Mouse (Mus musculus) megakaryocyte progenitor cell, adult 5-6 weeks (primary cell): ENCODE data around the gene Edc3. TPM values are rescaled to one million over a fixed set of nuclear protein-coding genes. Genes with fewer than 3 reads are reported as not detected.
A peak's percentile ranks its signal among the peaks of the same experiment; 100 is the strongest.
"Not testable (repeated sequence)": the region's sequence is repeated elsewhere in the genome, so short reads cannot be mapped to it uniquely, and the experiment has no call there.

ENCODE experiments used
- ATAC-seq: replicated peaks from 2 replicates; pipeline ENCODE4 v1.8.0; 2016; ENCODE audit warnings: mild to moderate bottlenecking, moderate TSS enrichment, inconsistent platforms; ENCODE audit not compliant: poor library complexity
- total RNA-seq, 2 experiments: library from RNA; stranded (forward) in 1 of 2; stranded (reverse) in 1 of 2; fragments of 157-497, 149-512 nt in 1 of 2; fragments of 200-1000 nt in 1 of 2; gene quantifications; 2 replicates each; pipeline versions ENCODE4 v1.2.3 to v1.2.4; 2015 to 2017

The Edc3 gene
- total RNA-seq, 2 experiments from 2014 or later: 4.8 to 8.2 TPM

DNA sequence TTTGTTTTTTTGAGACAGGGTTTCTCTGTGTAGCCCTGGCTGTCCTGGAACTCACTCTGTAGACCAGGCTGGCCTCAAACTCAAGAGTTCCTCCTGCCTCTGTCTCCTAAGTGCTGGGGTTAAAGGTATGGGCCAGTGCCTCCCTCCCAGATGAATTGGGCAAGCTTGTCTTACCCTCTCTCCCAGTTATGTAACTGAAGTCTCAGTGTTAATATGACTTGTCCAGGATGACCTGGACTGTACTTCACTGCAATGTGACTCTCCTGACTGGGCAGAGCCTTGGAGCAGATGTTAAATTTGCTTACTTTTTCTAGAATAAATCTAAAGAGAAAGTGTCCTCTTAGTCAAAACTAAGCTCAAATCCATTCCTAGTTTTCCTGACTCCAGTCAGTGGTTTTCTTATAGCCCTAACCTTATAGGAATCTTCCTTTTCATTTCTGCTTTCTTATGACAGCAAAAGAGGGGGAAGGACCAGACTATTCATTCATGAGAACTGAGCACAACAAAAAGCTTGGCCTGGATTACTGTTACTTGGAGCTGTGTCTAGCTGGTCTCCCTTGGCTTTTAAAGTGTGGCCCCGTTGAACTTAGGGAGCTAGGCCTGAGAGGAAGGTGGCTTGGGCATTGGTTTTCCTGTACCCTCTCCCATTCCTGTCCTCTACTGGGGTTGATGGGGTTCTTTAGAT is 9.7 kb upstream of the Edc3 start:
- 0 out of 2 replicates have a peak, but pooled peaks have one; percentile 20 for ATAC-seq

DNA sequence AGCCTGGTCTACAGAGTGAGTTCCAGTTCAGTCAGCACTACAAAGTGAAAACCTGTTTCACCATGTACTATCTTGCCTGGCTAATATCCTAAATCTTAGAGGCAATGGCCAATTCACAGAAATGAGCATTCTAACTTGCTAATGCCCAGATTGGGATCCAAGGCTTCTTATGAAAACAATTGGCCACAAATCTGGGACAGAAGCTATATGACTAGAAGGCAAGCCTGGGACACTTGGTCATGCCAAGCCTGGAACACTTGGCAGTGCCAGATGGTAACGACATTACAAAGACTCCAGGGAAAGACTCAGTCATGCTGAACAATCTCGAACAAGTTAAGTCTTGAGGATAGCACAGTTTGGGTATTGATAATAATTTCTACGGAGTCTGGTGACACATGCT is 1.8 kb upstream of the Edc3 start:
- no peak for ATAC-seq

DNA sequence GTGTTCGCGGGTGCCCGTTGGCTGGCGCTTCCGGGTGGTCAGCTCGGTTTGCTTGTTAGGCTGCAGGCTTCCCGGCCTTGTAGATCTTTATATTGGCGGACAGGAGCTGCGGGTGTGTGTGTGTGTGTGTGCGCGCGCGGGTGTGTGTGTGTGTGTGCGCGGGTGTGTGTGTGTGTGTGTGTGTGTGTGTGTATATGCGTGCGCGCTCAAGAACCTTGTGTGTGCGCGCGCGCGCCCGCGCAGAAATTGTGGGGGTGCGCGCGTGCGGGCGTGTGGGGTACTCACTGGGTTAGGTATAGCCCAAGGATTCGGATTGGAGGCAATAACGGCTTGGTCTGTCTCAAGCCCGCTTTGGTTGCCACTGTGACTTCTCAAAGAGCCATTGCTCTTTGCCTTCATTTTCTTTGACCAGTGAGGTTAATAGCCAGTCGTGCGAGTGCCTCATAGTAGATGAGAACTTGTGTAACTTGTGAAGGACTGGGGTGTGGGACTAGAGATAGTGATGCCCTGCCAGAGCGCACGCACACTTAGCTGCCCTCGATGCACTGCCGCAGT is 457 bp downstream of the Edc3 start:
- ATAC-seq: peak; percentile 72

DNA sequence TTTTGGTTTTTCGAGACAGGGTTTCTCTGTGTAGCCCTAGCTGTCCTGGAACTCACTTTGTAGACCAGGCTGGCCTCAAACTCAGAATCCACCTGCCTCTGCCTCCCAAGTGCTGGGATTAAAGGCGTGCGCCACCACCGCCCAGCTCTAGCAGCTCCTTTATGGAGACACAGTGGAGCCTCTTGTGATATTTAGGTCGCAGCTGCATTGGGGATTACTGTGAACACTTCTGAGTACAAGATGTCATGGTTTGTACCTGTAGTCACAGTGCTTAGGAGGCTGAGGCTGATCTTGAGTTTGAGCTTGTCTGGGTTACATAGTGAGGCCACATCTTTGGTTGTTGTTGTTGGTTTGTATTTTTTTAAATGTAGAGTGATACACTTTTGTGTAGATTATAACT is 1.9 kb downstream of the Edc3 start:
- ATAC-seq: not testable (repeated sequence)

DNA sequence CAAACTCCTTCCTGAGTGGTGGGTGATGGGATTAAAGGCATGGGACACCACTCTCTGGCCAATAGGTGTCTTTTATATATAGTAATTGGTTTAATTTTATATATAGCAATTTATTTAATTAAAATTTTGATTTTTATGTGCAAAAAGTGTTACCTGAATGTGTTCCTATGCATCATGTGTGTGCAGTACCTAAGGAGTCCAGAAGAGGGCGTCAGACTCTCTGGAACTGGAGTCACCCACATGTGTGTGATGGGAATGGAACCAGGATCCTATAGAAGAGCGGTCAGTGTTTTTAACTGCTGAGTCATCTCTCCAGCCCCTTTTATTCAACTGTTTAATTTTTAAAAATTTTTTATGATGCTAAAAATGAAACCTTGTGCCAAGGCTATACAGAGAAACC is 3.9 kb downstream of the Edc3 start:
- no peak for ATAC-seq

DNA sequence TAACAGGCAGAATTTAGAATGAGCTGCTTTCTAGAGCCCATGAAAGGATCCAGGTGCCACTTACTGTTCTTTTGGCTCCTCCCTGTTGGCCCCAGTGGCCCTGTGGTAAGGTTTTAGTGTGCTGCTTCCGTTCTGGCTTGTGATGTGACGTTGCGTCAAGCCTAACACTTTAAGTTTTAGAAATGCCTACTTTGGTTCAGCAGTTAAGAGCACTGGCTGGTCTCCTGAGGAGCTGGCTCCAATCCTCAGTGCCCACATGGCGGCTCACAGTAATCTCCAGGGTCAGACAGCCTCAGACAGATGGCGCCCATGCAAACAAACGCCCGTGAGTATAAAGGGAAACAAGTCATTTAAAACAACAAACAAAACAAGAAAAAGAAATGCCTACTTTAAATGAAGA is 10.1 kb downstream of the Edc3 start:
- ATAC-seq: 0 out of 2 replicates have a peak, but pooled peaks have one; percentile 44

DNA sequence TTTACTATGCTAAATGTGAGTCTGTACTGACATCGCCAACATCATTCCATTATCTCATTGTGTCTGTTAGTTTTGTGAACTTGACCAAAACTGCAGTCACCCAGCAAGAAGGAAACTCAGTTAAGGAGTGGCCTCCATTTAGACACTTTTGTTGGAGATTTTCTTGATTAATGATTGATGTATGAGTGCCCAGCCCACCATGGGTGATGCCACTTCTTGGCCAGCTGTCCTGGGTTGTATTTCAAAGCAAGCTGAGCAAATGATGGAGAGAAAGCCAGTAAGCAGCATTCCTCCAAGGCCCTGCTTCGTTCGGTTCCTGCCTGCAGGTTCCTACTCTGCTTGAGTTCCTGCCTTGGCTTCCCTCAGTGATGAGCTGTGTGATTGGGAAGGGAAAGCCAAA is 12.4 kb downstream of the Edc3 start:
- ATAC-seq: no peak

DNA sequence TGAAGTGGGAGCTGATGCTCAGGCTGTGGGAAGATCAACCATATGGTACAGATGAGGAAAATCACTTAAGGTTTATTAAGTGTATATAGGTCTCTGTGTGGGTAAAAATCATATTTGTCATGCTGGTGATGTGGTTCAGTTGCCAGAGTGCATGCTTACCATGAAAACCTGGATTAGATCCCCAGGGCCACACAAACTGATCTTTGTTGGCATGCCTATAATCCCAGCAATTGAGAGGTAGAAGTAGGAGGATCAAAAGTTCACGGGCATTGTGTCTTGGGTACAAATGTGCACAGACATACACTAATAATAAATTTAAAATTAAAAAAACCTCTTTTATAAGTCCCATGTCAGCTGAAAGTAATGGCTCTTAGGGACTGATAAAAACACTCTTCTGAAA is 14.0 kb downstream of the Edc3 start:
- no peak for ATAC-seq

DNA sequence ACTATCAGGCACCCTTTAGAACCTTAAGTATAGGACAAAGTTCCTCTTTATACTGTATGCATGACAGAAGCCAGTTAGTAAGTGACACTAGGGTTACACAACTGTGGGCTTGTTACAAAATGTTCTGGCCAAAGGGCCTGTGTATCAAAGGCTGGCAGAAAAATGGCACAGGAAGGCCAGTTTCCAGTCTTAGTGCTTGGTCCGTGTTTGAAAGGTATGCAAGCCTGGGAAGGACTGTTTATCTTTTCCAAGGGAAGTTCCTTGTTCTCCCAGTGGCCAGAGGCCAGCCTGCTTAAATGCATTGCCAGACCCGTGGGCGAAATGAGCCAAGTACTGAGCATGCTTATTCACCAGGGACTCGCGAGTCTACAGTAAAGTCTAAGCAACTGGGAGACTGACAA is 15.0 kb downstream of the Edc3 start:
- ATAC-seq: peak; percentile 94

DNA sequence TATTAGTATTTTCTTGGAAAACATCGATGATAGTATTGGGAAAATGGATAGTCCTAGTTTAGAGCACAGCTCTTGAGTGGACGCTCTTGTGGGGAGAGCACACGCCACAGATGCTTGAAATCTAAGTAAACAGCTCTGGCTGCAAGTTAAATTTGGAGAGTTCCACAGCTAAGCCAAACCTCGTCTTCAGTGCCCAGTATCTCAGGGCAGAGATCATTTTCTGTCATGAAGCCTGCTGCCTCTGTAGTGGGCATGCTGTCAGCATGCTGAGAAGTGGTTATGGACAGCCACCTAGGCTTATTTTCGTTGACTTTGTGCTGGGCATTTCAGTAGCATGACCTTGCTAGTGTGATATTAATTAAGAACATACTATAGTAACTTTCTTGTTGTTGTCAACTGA is 15.5 kb downstream of the Edc3 start:
- no peak for ATAC-seq

DNA sequence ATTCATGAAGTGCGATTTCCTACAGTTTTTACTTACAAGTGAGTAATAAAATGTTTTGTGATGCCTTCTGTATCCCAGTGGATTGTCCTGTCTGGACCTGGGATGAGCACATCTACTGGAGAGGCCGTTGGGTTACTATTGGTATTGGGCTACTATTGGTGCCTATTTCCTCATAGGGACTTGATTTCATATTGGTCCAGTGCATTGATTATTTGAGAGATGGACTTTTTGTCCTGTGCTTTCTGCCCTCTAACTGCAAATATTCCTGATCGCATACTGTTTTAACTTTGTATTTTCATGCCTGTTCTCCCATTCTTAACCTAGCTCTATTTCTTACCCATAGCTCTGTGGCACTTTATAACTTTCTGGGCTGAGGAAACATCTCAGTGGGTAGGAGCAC is 16.4 kb downstream of the Edc3 start:
- no peak for ATAC-seq

DNA sequence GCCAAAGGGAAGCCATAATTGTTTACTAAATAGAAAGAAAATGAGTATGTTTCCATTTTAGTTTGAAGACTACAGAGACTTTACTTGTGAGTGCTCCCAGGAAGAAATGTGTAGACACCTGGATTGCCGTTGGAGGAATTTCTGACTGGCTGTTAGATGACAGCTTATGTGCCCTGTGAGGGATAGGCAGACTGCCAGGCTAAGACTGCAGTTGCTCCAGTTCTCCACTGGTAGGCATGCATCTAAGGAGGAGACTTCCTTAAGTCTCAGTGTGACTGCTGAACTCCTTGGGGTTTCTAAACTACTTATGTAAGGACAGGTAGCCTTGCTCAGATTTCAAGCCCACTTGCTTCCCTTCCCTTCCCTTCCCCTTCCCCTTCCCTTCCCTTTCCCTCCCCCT is 20.0 kb downstream of the Edc3 start:
- ATAC-seq: peak; percentile 39; the same call in 1 of the 2 replicates

DNA sequence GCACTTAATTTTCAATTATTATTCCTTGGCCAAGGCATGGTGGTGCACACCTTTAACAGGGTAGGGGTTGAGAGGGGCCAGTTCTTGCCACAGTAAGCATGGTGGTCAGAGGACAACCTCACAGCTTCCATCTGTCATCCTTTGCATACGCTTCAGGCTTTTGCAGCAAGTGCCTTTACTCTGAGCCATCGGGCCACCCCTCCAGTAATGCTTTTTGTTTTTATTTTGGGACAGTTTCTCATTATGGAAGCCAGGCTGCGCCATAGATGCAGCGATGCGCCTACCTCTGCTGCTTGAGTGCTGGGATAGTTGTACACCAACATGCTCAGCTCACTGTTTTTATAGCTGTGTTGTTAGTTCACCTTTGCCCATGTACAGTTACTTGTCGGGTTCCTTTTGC is 25.3 kb downstream of the Edc3 start:
- no peak for ATAC-seq

DNA sequence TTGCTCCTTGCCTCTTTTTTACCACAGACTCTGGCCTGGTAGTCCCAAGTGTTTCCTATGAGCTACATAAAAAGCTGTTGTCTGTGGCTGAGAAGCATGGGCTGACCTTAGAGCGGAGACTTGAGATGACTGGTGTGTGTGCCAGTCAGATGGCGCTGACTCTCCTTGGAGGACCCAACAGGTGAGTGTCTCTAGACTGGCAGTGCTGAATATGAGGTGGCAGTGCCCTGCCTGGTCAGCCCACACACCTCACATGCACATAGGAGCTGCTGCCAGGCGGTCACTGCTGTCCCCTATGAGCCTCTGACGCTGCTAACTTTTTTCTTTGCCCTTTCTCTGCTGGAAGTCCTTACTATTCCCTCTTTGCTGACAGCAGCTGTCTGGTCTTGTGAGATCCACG is 31.5 kb downstream of the Edc3 start:
- ATAC-seq: no peak

DNA sequence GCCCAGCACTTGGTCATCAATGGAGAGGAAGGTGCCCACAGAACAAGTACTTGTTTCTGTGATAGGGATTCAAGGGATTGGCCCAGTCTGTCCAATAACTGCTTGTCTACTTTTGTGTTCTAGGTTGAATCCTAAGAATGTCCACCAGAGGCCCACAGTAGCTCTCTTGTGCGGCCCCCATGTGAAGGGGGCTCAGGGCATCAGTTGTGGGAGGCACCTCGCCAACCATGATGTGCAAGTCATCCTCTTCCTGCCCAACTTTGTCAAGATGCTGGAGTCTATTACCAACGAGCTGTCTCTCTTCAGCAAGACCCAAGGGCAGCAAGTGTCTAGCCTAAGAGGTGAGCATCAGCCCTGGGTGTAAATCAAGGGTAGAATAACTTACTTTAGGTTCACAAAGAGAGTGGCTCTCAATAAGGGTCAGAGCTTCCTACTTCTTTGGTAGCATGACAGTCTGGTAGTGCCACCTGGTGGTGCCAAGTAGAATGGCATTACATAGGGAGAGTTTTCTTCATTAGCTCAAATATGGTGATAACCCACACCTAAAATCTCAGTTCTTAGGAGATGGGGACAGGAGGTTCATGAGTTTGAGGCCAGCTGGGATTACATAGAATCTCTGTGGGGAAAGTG is 36.2 kb downstream of the Edc3 start:
- peak; percentile 93 for ATAC-seq

DNA sequence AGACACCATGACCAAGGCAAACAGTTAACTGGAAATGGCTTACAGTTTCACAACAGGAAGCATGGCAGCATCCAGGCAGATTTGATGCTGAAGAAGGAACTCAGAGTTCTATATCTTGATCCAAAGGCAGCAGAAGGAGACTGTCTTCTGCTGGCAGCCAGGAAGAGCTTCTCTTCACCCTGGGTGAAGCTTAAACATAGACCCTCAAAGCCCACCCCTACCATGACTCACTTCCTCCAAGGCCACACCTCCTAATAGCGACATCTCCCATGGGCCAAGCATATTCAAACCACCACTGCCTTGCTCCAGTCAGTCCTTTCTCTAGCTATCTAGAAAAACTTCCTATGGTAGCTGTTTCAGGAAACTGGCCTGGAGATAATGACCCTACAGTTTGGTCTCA is 38.7 kb downstream of the Edc3 start:
- ATAC-seq: no peak

DNA sequence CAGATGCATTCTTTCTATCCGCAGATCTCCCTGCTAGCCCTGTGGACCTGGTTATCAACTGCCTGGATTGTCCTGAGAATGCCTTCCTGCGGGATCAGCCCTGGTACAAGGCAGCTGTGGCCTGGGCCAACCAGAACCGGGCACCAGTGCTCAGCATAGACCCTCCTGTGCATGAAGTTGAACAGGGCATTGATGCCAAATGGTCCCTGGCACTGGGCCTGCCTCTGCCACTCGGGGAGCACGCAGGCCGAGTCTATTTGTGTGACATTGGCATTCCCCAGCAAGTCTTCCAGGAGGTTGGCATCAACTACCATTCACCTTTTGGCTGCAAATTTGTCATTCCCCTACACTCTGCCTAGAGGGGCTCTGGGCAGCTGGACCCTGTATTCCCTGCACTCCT is 39.8 kb downstream of the Edc3 start:
- ATAC-seq: no peak

DNA sequence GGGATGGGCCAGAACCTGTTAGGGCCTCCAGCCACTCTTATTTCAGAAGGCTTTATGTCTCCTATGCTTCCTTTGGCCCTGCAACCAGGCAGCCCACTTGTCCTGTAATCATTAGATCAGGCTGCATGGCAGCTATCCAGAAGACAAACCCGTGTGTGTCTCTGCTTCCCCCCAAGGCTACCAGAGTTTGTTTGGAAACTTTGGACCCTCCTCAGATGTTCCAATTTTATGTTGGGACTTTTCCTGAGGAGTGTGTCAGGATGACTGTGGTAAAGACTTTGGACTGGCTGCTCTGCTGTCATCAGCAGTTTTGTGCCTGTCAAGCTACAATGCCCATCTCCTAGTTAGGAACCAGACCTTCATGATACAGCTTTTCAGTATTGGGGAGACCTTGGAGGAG is 40.5 kb downstream of the Edc3 start:
- no peak for ATAC-seq

DNA sequence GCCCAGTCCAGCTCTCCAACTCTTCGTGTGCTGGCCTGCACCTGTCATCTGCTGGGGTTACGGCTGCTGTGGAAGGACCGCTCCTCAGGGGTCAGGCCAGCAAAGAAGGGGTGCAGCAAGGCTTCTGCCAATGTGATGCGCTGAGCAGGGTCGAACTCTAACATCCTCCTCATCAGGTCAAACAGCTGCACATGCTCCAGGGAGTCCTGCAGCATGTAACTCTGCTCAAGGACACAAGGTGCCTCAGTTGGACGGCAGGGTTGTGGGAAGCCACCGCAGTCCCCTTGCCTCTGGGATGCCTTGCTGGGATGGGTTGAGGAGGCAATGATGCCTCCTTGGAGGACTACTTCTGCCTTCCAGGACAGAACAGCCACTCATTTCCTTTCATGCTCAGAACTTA is 42.6 kb downstream of the Edc3 start:
- no peak for ATAC-seq

DNA sequence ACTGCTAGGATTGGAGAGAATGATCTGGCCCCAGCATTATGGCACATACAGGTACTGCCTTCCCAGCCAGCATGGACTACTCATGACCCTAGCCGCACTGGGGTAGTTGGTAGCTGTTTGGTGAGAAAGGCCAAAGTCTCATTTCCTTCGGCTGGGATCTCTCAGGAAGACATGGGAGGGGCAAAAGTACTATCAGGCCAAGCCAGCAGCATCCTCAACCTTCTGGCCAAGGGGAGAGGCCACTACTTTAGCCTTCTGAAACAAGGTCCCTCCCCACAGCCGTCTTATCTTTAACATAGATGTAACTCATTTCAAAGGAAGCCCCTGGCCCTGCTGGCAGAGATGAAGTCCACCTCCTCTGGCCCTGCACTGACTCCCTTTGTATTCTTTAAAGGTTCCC is 49.2 kb downstream of the Edc3 start:
- peak; percentile 29 for ATAC-seq

DNA sequence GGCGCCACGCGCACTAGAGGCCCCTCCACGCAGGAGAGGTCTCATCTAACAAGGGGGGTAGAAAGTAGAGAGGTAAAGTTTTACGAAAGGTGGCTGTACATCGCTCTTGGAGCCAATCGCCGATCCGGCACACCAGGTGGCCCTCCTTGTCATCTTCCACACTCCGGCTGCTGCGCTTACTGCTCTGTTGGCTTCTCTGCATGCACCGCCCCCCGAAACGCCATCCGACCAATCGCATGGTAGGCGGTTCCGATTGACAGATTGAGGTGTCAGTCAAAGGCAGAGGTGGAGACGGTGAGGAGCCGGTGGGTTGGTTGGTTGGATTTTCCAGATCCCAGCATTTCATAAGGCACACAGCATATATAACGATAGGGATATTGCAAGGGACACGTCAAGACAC is 50.2 kb downstream of the Edc3 start:
- no peak for ATAC-seq

DNA sequence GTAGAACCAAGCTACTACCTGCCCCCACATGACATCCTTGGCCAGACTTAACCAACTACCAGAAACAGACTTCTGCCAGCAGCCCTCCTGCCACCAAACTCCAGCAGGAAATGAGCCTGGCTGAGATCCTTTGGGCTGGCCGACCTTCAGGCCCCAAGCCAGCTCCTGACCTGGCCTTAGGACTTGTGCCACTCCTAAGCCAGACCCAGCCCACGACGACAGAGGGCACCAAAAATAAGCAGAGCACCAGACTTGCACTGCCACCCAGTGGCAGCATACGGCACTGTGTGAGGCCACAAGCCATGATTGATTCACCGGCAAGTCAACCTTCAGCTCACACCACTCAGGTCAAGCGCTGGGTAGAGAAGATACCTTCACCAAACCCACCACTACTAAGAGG is 50.9 kb downstream of the Edc3 start:
- peak; percentile 74 for ATAC-seq
